Mouse (Mus musculus) mature B cell (primary cell): Measurements from ENCODE around the gene Men1.

Source experiments
- in situ Hi-C: fragments of 300-500 bp; cut with MboI; formaldehyde crosslinking; loops from 2 replicates; pipeline ENCODE4 v1.14.3; 2019

The Men1 gene

GRCm38 (mm10) chr19:6390251-6390650 lies 55.5 kb downstream of the Men1 start:
- in situ Hi-C loops = no loop called here
